Mouse (Mus musculus) layer of hippocampus, postnatal 14 days (tissue): Measurements from ENCODE around the gene Epha8. TPM values are rescaled to one million over a fixed set of nuclear protein-coding genes. Genes with fewer than 3 reads are reported as not detected.
A peak's percentile ranks its signal among the peaks of the same experiment; 100 is the strongest.

Source experiments
- DNase-seq, 2 experiments: peaks; one replicate each; pipeline ENCODE4 v3.0.0; 2021 to 2022; ENCODE audit warnings: low spot score in 2 of 2, mixed read lengths in 1 of 2
- long read RNA-seq, 2 experiments: library from polyadenylated mRNA; stranded (forward); transcript quantifications; one replicate each; pipeline ENCODE4 v2.0.0; 2021
- total RNA-seq, 2 experiments: library from RNA; stranded (reverse); gene quantifications; 2 replicates each; pipeline ENCODE4 v1.2.3; 2021

The Epha8 gene
- 1 to 10 TPM; 5.7 to 7.5 TPM for total RNA-seq
- long read RNA-seq, experiment 1, partial matches to known transcripts: 1 of 2 reads
- long read RNA-seq, experiment 1, other reads (novel, unspliced or antisense): 1 of 2 reads
- long read RNA-seq, experiment 2, full-length matches to known transcripts: 4 of 12 reads
- long read RNA-seq, experiment 2, partial matches to known transcripts: 4 of 12 reads
- long read RNA-seq, experiment 2, other reads (novel, unspliced or antisense): 4 of 12 reads

DNA sequence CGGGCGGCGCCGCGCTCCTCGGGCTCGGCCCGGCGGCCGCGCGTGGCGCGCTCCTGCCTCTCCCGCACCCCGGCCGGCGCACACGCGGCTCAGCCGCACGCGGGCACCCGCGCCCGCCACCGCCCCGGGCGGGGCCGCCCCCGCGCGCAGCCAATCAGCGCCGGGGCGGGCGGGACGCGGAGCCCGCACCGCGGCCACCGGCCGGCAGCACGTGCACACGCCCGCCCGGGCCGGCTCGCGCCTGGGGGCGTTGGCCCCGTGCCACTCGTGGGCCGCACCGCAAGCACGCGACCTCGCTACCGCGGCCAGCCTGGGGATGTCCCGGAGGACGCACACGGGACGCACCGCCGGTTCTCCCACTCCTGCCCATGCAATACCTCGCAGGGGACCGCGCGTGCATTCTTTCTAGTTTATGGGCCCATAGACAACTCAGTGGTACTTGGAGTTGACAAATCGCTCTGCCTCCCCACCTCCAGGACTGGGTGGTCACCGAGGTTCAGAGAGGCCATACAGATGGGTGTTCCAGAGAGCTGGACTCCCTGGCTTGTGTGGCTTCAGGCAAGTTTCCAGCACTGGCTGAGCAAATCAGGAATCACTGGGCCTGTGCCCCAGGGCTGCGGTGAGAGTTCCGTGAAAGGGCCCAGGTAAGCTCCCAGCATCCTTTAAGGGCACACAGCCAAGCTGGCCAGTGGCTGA lies at the start of gene Epha8:
Gene Epha8 (minus strand): TSS at position 66 of the 696 bp plus-strand sequence.
- no peak for DNase-seq

DNA sequence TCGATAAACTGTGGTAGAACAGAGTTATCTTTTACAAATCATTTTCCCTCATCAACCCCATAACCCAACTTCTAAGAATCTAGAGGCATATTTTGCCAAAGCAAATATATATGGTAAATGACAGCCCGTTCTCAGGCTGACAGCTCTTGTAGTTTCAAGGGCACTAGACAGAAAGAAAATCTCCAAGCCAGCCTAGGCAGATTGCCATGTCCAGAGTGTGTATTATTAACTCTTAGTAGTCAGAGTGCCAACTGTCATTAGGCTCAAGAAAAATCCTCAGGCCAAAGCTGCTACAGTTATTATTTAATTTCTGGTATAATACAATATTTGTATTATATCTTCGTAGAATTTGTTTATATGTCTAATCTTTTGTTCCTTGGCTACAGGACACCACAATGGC lies 45.2 kb upstream of the Epha8 start:
- no peak for DNase-seq

DNA sequence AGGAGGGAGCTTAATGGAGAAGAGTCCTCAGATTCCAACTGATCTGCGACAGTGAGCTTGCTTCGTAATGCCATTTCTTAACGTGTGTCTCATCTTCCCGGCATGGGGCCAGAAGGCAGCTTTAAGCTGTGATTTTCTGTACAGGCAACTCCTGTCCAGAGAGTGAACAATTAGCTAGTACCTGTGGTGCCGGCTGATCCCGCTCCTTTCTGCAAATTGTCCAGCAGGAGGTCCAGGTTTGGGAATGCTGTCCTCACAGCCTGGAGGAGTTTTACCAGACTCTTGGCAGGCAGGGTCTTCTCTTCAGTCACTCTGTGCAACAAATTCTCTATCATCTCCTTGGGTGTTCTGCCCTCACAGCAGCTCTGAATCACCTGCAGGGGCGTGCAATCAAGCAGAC lies 44.4 kb upstream of the Epha8 start:
- no peak for DNase-seq

DNA sequence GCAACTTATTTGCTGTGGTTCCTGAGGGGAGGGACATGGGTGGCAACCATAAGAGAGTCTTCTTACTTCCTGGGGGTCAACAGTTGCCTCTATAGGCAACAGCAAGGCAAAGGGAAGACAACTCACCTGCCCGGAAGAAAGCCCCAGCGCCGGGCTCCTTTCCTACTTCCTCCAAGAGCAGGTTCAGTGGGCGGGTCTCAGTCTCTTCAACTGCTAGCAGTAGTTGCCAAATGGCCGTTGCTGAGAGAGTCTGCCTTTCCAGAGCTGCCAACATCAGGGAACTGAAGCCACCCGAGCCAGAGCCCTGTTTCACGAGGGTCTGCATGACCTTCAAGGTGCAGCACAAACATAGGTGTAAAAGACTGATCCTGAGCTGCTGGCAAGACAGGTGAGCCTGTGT lies 41.8 kb upstream of the Epha8 start:
- DNase-seq: no peak

DNA sequence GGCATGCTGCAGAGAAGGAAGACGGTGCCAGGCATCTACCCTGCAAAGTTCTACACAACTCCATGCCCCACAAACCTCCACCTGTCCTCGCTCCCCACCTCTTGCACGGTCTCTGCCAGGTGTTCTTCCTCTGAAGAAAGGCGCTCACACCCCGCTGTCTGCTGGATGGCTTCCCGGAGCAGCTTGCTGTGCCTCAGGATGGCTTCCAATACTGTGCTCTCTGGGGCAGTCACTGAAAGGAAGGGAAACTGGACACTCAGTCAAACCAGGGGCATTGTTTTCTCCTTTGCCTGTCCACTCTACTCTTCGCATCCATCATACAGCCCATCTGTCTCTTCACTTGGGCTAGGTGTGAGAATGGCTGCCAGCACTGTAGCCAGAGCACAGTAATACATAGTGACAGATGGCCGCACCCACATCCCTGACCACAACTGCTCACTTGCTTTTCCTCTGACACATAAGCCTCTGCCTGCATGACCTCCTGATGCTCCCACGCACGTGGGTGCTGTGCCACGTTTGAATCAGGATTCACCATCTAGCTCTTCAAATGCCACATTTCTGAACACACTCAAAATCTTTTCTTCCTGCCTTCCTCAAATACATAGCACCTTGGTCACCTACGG lies 41.2 kb upstream of the Epha8 start:
- no peak for DNase-seq

DNA sequence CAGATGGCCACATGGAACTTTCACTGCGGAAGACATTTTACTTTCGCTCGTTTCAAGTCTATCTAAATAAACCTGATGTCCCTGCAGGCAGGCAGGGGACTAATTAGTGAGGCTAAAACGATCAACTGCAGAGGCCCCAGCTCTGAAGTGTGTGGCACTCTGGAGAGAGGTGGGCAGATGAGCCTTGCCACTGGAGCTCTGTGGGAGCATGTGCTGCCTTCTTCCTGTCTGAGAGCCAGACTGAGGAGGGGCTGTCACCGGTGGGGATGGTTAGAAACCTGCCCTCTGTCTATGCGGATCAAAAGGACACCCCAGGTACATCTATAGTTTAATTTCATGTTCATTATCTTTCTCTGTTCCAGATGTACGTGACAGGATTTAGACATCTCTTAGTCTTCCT lies 40.3 kb upstream of the Epha8 start:
- DNase-seq: no peak

DNA sequence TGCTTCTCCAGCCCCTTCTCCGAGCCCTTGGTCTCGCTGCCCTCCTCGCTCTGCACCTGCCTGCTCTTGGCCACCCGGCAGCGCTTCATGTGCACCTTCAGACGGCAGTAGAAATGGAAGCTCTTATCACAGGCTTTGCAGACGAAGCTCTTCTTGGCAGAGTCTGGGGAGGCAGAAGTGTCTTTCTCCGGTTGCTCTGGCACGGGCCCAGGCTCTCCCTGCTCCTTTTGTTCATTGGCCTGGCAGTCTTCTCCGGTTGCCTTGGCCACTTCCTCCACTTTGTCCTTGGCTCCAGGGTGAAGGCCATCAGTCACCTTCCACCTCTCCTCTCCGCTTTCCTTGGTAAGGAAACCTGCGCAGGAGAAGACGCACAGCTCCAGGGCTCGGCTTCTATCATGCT lies 38.7 kb upstream of the Epha8 start:
- DNase-seq: no peak

DNA sequence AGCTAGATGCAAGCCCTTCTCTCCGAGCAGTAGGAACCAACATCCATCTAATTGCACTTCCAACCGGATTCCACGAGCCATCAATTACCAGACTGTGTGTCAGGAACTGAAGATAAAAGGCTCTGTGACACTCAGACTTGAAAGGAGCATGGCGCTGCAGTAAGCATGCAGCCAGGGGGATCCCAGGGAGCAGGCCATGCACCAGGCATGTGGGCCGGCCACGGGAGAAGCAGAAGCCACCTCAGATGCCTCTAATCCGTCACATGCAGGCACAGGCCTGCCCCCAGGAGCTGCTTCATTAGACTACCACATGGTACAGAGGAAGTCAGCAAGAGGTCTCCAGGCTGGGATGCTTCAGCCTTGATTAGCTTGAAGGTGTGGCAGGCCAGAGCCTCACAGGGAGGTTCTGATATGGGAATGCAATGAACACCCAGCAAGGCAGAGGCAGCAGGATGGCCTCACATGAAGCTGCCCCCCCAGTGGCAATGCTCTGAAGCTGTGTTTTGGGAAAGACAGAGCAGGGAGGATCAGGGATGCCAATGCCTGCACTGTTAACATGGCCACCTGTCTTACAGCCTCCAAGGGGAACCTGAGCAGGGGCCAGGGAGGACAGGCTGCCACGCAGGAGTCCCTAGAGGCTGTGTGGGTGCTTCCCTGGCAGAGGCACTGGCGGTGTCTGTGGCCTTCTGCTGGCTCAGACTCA lies 25.5 kb upstream of the Epha8 start:
- DNase-seq: no peak

DNA sequence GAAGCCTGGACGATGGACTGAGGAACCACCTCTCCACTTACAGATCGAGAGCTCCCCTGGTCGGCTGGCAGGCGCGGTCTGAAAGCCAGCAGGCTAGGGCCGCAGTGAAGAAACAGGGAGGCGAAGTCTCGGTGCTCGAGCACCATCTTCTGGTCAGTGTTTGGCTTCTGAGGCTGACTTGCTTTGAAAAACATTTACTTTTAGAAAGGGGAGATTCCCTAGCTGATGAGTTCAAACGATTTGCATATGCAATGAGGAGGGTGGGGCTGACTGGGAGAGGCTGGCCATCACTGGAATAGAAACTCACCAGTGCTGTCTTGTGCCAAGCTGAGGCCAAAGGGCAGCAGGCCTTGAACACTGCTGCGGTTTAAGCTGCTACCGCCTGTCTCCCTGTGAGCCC lies 24.7 kb upstream of the Epha8 start:
- DNase-seq: peak; percentile 51 to 55

DNA sequence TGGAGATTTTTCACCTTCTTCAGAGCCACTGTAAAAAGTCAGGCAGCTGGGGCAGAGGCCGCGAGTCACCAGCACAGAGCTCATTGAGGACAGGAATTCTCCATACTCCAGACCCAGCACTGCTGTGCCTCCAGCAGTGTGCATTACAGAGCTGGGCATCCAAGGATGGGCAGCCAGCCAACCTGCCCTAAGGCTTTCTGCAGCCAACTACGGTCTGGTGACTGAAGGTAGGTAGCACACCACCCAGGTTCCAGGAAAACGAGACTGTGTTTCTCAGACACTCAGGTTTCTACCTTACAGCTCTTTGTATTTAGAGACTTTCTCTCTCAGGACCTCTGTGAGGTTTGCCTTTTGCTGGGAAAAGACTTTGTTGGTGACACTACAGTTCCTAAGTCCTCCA lies 24.3 kb upstream of the Epha8 start:
- DNase-seq: no peak

DNA sequence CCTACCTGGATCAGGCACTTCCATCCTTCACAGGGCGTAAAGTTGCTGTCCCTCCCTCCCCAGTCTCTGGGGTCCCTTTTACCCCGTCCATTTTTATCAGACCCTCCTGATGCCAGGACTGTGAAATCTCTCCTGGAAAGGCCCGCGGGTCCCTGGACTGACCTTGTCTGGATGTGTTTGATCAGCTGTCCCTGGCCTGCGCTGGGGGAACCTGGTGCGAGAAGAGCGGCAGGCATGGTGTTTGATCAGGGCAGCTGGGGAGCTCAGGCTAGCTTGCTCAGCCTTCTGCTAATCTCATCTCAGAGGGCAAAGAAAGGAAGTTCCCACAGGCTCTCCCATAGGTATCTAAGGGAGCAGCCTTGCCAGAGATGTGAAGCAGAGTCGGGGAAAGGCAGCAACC lies 20.6 kb upstream of the Epha8 start:
- no peak for DNase-seq

DNA sequence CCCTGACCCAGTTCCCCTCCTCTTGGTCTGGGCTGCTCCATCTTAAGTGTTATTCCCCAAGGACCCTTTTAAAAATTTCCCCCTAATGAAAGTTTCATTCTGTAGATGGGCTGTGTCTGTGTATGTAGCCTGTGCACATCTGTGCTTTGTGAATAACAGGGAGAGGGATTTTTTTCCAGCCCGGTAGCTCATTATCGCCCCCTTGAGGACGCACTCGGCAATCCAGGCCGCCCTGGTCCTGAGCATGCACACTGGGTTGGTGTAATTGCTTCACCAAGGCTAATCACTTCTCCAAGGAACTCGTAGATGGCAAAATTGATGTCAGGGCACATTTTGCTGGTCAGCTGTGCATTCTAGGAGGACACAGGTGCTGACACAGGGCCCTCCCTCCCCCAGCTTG lies 14.3 kb upstream of the Epha8 start:
- peak in 1 of 2 experiments; percentile 39 for DNase-seq

DNA sequence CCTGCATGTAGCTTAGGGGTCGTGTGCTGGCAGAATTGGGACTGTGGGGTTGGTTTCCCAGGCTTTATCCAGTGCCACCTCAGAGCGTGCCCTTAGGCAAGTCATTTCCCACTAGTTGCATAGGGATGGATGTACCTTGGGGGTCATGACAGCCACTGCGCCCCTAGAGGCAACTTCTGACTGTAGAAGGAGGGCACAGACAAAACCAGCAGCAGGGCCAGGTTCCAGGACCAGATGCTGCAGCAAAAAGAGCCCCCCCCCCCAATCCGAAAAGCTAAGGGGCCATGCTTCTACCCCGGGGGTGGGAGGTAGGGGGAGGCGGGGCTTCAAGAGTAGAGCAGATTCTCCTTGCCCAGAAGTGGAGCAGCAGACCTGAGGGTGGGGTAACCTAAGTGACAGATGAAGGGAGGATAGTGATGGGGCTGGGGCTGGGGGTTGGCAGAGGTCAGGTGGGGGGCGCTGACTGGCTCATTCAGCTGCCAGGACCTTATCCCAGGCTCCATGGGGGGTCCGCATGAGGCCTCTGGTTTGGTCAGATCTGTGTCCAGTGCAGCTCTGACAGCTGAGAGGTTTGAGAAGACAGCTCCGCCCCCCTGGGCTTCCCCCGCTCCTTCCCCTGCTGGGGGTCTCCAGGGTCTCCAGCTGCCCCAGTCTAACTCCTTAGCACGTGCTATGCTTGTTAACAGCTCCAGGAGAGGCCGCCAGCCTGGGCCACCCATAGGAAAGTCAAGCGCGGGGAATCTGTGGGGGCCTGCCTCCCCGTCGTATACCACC lies 13.1 kb upstream of the Epha8 start:
- DNase-seq: no peak

DNA sequence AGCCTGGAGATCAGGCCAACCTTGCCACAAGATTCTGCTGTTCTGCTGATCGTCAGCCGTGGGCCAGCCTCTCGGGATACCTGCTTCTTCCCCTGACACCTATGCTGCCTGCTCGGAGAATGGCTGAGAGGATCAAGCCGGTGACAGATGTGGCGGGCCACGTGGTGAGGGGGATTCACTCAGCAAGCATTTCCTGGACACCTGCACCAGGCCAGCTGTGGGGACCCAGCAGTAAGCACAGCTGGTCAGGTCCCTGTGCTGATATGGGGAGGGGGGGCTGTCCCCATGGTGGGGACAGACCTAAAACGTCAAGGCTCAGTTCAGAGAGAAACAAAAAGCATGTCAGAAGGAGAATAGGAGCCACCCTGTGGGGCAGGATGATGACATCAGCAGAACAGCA lies 12.5 kb upstream of the Epha8 start:
- DNase-seq: no peak

DNA sequence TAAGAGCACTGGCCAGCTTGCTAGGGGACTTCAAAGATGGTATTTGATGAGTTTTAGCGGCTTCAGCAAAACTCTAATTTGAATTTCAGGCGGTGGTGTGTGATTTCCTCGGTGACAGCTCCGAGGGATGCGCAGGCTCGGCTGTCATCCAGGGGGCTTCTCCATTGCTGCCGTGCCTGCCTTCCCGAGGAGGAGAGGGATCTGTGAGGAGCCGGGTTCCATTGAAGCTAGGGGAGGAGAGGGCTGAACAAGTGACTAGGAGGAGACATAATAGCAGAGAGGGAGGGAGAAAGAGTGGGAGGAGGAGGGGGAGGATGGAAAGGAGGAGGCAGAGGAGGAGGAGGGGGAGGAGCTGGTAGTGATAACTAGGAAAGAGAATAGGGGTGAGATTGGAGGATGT lies 10.9 kb upstream of the Epha8 start:
- no peak for DNase-seq

DNA sequence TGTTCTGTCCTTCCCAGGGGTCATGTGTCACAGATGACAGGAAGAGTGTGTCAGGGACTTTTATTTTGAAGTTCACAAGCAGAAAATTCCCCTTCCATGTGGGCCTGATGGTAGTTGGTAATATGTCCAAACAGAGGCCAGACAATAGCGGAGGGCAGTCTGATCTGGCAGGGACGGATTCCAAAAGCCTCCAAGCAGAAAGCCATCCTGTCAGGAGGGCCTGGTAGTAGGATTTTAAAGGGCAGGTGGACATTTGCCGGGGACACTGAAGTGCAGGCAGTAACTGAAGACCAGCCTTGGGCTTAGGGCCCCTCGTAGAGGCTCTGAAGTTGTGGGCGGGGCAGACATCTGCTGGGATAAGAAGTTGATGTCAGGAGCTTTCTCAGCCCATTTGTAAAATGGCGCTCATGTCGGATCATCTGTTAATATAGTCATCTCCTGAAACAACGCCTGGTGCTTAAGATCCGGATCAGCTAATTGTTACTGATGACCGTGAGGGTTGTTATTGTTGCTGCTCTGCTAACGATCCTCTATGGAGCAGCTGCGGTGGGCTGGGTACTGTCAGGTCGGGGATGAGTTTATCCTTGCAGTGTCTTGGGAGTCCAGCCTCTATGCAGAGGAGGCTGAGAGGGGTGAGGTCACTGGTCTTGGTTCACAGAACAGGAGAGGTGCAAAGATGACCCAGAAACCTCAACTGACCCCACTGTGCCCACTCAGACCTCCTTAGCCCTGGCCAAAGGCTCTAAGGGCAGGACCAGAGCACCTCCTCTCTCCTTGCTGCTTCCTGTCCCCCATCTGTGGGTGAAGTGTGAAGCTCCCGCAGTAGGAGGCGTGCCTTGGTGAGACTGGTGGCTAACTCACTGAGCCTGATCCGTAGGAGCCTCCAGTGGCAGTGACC lies 10.1 kb upstream of the Epha8 start:
- no peak for DNase-seq

DNA sequence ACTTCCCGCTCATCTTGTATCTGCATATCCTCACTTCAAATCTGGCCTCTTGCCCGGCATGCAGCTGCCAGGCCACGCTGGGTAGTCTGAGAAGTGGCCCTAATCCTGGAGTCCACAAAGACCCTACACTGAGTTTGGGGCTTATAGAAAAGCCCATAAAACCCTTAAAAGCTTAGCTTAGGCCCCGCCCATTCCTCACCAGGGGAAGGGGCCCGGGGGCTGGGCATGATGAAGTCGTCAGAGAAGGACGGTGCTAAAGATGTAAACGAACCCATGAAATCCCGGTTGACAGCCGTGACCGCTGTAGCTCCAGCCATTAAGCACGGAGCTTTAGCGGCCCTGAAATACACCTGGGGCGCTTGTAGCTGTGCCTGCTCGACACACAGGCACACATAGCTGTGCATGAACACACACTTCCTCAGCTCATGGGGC lies 8.4 kb upstream of the Epha8 start:
- no peak for DNase-seq

DNA sequence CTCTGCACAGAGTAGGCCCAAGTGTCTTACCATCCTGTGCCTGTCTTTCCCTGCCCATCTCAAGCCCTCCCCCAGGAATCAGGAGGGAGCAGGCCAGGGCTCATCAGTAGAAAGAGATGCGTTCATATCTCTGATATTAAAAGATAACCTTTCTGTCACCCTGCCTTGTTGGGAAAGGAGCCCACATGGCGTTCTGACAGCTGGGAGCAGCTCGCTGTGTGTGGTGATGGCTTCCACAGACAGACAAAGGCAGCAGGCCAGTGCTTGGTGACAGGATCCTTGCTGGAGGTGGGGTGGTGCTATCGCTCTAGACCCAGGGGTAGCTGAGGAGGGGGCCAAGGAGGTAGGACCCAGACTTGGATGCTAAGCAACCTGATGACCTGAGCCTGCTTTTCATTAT lies 5.8 kb upstream of the Epha8 start:
- no peak for DNase-seq

DNA sequence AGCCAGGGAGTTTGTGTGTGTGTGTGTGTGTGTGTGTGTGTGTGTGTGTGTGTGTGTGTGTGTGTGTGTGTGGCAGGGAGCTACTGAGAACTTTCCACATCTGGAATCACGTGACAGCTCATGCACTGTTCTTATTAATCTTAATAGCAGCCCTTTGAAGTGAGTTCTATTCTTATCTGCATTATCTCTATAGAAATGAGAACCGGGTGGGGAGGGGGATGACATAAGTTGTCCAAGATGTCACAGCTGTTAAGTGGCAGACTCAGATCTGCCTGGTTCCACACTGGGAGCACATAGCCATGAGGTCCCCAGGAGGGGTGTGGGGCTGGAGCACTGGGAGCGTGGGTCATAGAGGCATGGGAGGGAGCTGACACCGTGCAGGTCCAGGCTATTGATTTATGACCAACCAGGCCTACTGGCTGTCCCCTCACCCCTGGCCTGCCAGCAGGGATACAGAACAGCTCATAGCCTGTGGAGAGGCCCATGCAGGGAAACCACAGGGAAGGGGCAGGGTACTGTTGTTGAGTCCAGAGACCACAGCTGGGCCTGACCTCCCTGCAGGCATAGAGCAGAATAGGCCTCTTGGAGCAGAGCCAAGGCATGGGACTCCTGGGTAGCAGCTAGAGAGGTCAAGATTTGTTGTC lies 5.1 kb upstream of the Epha8 start:
- DNase-seq: no peak

DNA sequence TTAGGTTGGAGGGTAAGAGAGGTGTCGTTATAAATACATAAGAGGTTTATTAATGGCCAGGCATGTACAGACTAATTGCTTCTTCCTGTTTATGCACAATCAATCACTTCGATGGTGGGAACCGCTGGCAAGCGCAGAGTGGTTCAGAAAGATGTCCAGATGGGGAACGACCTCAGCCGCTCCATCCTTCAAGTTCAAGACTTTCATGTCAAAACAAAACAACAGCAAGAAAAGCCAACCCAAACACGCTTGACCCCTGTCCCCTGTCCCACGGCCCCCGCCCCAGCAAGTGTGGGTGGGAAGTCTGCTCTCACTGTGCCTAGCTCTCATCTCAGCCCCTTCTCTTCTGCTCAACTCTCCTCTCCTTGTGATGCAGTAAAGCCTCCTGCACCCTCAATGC lies 4.0 kb upstream of the Epha8 start:
- no peak for DNase-seq
